Mouse (Mus musculus): ENCODE measurements around the gene Sgms1. TPM values are rescaled to one million over a fixed set of nuclear protein-coding genes. Genes with fewer than 3 reads are reported as not detected.

Sgms1 gene
- polyA plus RNA-seq, 1 experiment = 8.5 TPM

GRCm38 (mm10) chr19:32304008-32304873 is 85.3 kb downstream of the Sgms1 start:
- Histone ChIP-seq H3K27me3 (ENCODE audit: control insufficient read depth, insufficient read depth, insufficient read length) (no peaks in the 10 kb centered on the region), H3K4me2 (ENCODE audit: low read depth) (peak overlapping the region; percentile 83), H3ac (ENCODE audit: control insufficient read depth, insufficient read length) (no peak overlapping the region), H3K36me3 (ENCODE audit: control insufficient read depth, insufficient read depth) (no peaks in the 10 kb centered on the region), H3K79me2 (ENCODE audit: control insufficient read depth, insufficient read depth) (no peaks in the 10 kb centered on the region), H3K4me3 (no peak overlapping the region)
- TF ChIP-seq SRF (IDR thresholded peaks at IDR 0.05; ENCODE audit: control insufficient read depth, insufficient read length, low read depth) (no peak), CEBPB (IDR thresholded peaks at IDR 0.05; ENCODE audit: insufficient read depth, poor library complexity, severe bottlenecking) (no peak), MYOD1 (IDR thresholded peaks at IDR 0.05; ENCODE audit: control insufficient read depth in 1 of 3, insufficient read length in 2 of 3, low read depth in 2 of 3) (peak in 1 of 3 experiments; percentile 57), E2F4 (IDR thresholded peaks at IDR 0.05; ENCODE audit: insufficient read depth) (no peak), TCF12 (IDR thresholded peaks at IDR 0.05; ENCODE audit: insufficient read depth, poor library complexity, severe bottlenecking) (no peak), MYOG (IDR thresholded peaks at IDR 0.05; ENCODE audit: control insufficient read depth in 1 of 3, insufficient read depth in 1 of 3, insufficient read length in 2 of 3, low read depth in 2 of 3) (peak in 1 of 3 experiments; percentile 57), POLR2A (IDR thresholded peaks at IDR 0.05; ENCODE audit: insufficient read length, low read depth) (no peak), USF1 (IDR thresholded peaks at IDR 0.05; ENCODE audit: low read depth) (no peak), TCF3 (IDR thresholded peaks at IDR 0.05; ENCODE audit: insufficient read length, low read depth) (no peak)

GRCm38 (mm10) chr19:32302835-32303381 is 86.6 kb downstream of the Sgms1 start:
- Histone ChIP-seq H3K79me2 (ENCODE audit: control insufficient read depth, insufficient read depth) (no peaks in the 10 kb centered on the region), H3K4me2 (ENCODE audit: low read depth) (no peak overlapping the region), H3ac (ENCODE audit: control insufficient read depth, insufficient read length) (no peak overlapping the region), H3K4me3 (no peak overlapping the region), H3K36me3 (ENCODE audit: control insufficient read depth, insufficient read depth) (no peaks in the 10 kb centered on the region), H3K27me3 (ENCODE audit: control insufficient read depth, insufficient read depth, insufficient read length) (no peaks in the 10 kb centered on the region)
- TF ChIP-seq CEBPB (IDR thresholded peaks at IDR 0.05; ENCODE audit: insufficient read depth, poor library complexity, severe bottlenecking) = no peak
- TF ChIP-seq MYOG (IDR thresholded peaks at IDR 0.05; ENCODE audit: control insufficient read depth in 1 of 3, insufficient read depth in 1 of 3, insufficient read length in 2 of 3, low read depth in 2 of 3) = no peak
- no peak for TF ChIP-seq MYOD1 (IDR thresholded peaks at IDR 0.05; ENCODE audit: control insufficient read depth in 1 of 3, insufficient read length in 2 of 3, low read depth in 2 of 3)
- TF ChIP-seq USF1 (IDR thresholded peaks at IDR 0.05; ENCODE audit: low read depth) = no peak
- TF ChIP-seq POLR2AphosphoS2 (IDR thresholded peaks at IDR 0.05; ENCODE audit: insufficient read length, low read depth) = no peak
- no peak for TF ChIP-seq E2F4 (IDR thresholded peaks at IDR 0.05; ENCODE audit: insufficient read depth)
- TF ChIP-seq SRF (IDR thresholded peaks at IDR 0.05; ENCODE audit: control insufficient read depth, insufficient read length, low read depth) = no peak
- TF ChIP-seq REST (IDR thresholded peaks at IDR 0.05; ENCODE audit: insufficient read depth, insufficient read length) = no peak
- no peak for TF ChIP-seq TCF12 (IDR thresholded peaks at IDR 0.05; ENCODE audit: insufficient read depth, poor library complexity, severe bottlenecking)
- no peak for TF ChIP-seq MAX (IDR thresholded peaks at IDR 0.05; ENCODE audit: low read depth)

GRCm38 (mm10) chr19:32301568-32301967 is 87.9 kb downstream of the Sgms1 start:
- Histone ChIP-seq H3ac (ENCODE audit: control insufficient read depth, insufficient read length) (no peak overlapping the region), H3K79me2 (ENCODE audit: control insufficient read depth, insufficient read depth) (no peaks in the 10 kb centered on the region), H3K4me2 (ENCODE audit: low read depth) (no peak overlapping the region), H3K36me3 (ENCODE audit: control insufficient read depth, insufficient read depth) (no peaks in the 10 kb centered on the region), H3K4me3 (no peak overlapping the region), H3K27me3 (ENCODE audit: control insufficient read depth, insufficient read depth, insufficient read length) (no peaks in the 10 kb centered on the region)
- TF ChIP-seq REST (IDR thresholded peaks at IDR 0.05; ENCODE audit: insufficient read depth, insufficient read length) = no peak
- TF ChIP-seq TCF3 (IDR thresholded peaks at IDR 0.05; ENCODE audit: insufficient read length, low read depth) = no peak
- no peak for TF ChIP-seq TCF12 (IDR thresholded peaks at IDR 0.05; ENCODE audit: insufficient read depth, poor library complexity, severe bottlenecking)
- no peak for TF ChIP-seq SRF (IDR thresholded peaks at IDR 0.05; ENCODE audit: control insufficient read depth, insufficient read length, low read depth)
- no peak for TF ChIP-seq E2F4 (IDR thresholded peaks at IDR 0.05; ENCODE audit: insufficient read depth)
- no peak for TF ChIP-seq MYOG (IDR thresholded peaks at IDR 0.05; ENCODE audit: control insufficient read depth in 1 of 3, insufficient read depth in 1 of 3, insufficient read length in 2 of 3, low read depth in 2 of 3)
- no peak for TF ChIP-seq POLR2AphosphoS2 (IDR thresholded peaks at IDR 0.05; ENCODE audit: insufficient read length, low read depth)
- no peak for TF ChIP-seq MAX (IDR thresholded peaks at IDR 0.05; ENCODE audit: low read depth)
- TF ChIP-seq POLR2A (IDR thresholded peaks at IDR 0.05; ENCODE audit: insufficient read length, low read depth) = no peak
- no peak for TF ChIP-seq CEBPB (IDR thresholded peaks at IDR 0.05; ENCODE audit: insufficient read depth, poor library complexity, severe bottlenecking)
- TF ChIP-seq MYOD1 (IDR thresholded peaks at IDR 0.05; ENCODE audit: control insufficient read depth in 1 of 3, insufficient read length in 2 of 3, low read depth in 2 of 3) = no peak
- no peak for TF ChIP-seq USF1 (IDR thresholded peaks at IDR 0.05; ENCODE audit: low read depth)

- Histone ChIP-seq H3K36me3 (ENCODE audit: control insufficient read depth, insufficient read depth) (no peaks in the 10 kb centered on the region), H3K79me2 (ENCODE audit: control insufficient read depth, insufficient read depth) (no peaks in the 10 kb centered on the region), H3K4me2 (ENCODE audit: low read depth) (no peak overlapping the region), H3K4me3 (no peak overlapping the region), H3ac (ENCODE audit: control insufficient read depth, insufficient read length) (no peak overlapping the region), H3K27me3 (ENCODE audit: control insufficient read depth, insufficient read depth, insufficient read length) (no peaks in the 10 kb centered on the region)
- TF ChIP-seq USF1 (IDR thresholded peaks at IDR 0.05; ENCODE audit: low read depth) (no peak), MYOG (IDR thresholded peaks at IDR 0.05; ENCODE audit: control insufficient read depth in 1 of 3, insufficient read depth in 1 of 3, insufficient read length in 2 of 3, low read depth in 2 of 3) (no peak), TCF12 (IDR thresholded peaks at IDR 0.05; ENCODE audit: insufficient read depth, poor library complexity, severe bottlenecking) (no peak), MYOD1 (IDR thresholded peaks at IDR 0.05; ENCODE audit: control insufficient read depth in 1 of 3, insufficient read length in 2 of 3, low read depth in 2 of 3) (no peak), MAX (IDR thresholded peaks at IDR 0.05; ENCODE audit: low read depth) (no peak), TCF3 (IDR thresholded peaks at IDR 0.05; ENCODE audit: insufficient read length, low read depth) (no peak), POLR2A (IDR thresholded peaks at IDR 0.05; ENCODE audit: insufficient read length, low read depth) (no peak), REST (IDR thresholded peaks at IDR 0.05; ENCODE audit: insufficient read depth, insufficient read length) (no peak), CEBPB (IDR thresholded peaks at IDR 0.05; ENCODE audit: insufficient read depth, poor library complexity, severe bottlenecking) (no peak), POLR2AphosphoS2 (IDR thresholded peaks at IDR 0.05; ENCODE audit: insufficient read length, low read depth) (no peak), SRF (IDR thresholded peaks at IDR 0.05; ENCODE audit: control insufficient read depth, insufficient read length, low read depth) (no peak), E2F4 (IDR thresholded peaks at IDR 0.05; ENCODE audit: insufficient read depth) (no peak)
Measured at GRCm38 (mm10) chr19:32298221-32298620, 91.3 kb downstream of the Sgms1 start.

All from myocyte (in vitro differentiated cells).